28 mouse cellular contexts compared by ENCODE assay signal in genomic region chrX:155592467-155592866, GRCm38 (mm10). TPM values are rescaled to one million over a fixed set of nuclear protein-coding genes. Genes with fewer than 3 reads are reported as not detected.
A peak's percentile ranks its signal among the peaks of the same experiment; 100 is the strongest.
DNase-seq lines count a peak whose midpoint lies in the region; ATAC-seq and TF ChIP-seq lines count a peak whose summit lies in the region.
"Had no signal": no experiment of that assay in that cellular context is flagged by ENCODE, and none has a peak within 500 bp of the region (broad histone marks: within the 10 kb centered on the region; RNA-seq: fewer than 3 reads in every experiment).

No protein-coding gene starts in this region.

- WGBS in forebrain, postnatal 0 days: 65% methylated on average over 2 of the region's 2 CpGs

- no peak for ATAC-seq in CD4-positive, CD25-positive, alpha-beta regulatory T cell, adult 4 months
- ATAC-seq in forebrain, postnatal 0 days: no peak
- ATAC-seq: activated CD4-positive, CD25-positive, alpha-beta regulatory T cell, adult 4 months; forebrain, embryonic 14.5 days; intestine, embryonic 15.5 days had no signal

- TF ChIP-seq CTCF in forebrain, postnatal 0 days (IDR thresholded peaks at IDR 0.05; ENCODE audit: low read depth): no peak

- no peak overlapping the region for H3K4me2 ChIP-seq in forebrain, postnatal 0 days (ENCODE audit: low read depth)
- H3K4me2 ChIP-seq: heart, embryonic 12.5 days; hindbrain, embryonic 14.5 days; intestine, embryonic 15.5 days had no signal

- H3K36me3 ChIP-seq in forebrain, postnatal 0 days (ENCODE audit: insufficient read depth): no peaks in the 10 kb centered on the region
- H3K36me3 ChIP-seq: forebrain, embryonic 10.5 days; heart, embryonic 12.5 days; hindbrain, embryonic 10.5 days; intestine, embryonic 15.5 days had no signal

- H3K9ac ChIP-seq in forebrain, postnatal 0 days: no peak overlapping the region
- H3K9ac ChIP-seq: heart, embryonic 12.5 days; hindbrain, embryonic 14.5 days; intestine, embryonic 15.5 days had no signal

- H3K27ac ChIP-seq in forebrain, postnatal 0 days (ENCODE audit: low read depth, low read length): no peak overlapping the region
- H3K27ac ChIP-seq: forebrain, embryonic 10.5 days; hindbrain, embryonic 10.5 days; hindbrain, embryonic 14.5 days; intestine, embryonic 15.5 days had no signal

- peak; percentile 38 for DNase-seq in layer of hippocampus, adult 9-11 months
- DNase-seq in layer of hippocampus, postnatal 25 days (ENCODE audit: extremely low spot score in 1 of 2, low spot score in 1 of 2): no peak
- peak; percentile 68 for DNase-seq in Muller cell, postnatal 12 days (ENCODE audit: inconsistent ontology term)
- peak; percentile 77 for DNase-seq in brain, adult 2 months (ENCODE audit: low read depth, low spot score)
- DNase-seq in forebrain, postnatal 0 days: no peak
- DNase-seq in thymus, postnatal 4 days: no peak
- DNase-seq: adrenal gland, postnatal 14 days; cerebellum, adult 18-20 months; cerebellum, adult 9-11 months; cerebellum, postnatal 36 days; gastrocnemius, postnatal 14 days had no signal

- no peaks in the 10 kb centered on the region for H3K27me3 ChIP-seq in forebrain, postnatal 0 days (ENCODE audit: insufficient read depth, low read length)
- H3K27me3 ChIP-seq: CH12.LX; heart, embryonic 12.5 days; intestine, embryonic 15.5 days had no signal

- no peaks in the 10 kb centered on the region for H3K4me1 ChIP-seq in forebrain, postnatal 0 days (ENCODE audit: insufficient read depth)
- H3K4me1 ChIP-seq: forebrain, embryonic 10.5 days; heart, embryonic 12.5 days; hindbrain, embryonic 10.5 days; intestine, embryonic 15.5 days had no signal

- H3K9me3 ChIP-seq in forebrain, postnatal 0 days (ENCODE audit: low read length): no peaks in the 10 kb centered on the region
- H3K9me3 ChIP-seq: forebrain, embryonic 10.5 days; heart, embryonic 12.5 days; hindbrain, embryonic 10.5 days; intestine, embryonic 15.5 days had no signal

- H3K4me3 ChIP-seq in forebrain, postnatal 0 days (ENCODE audit: low read depth, low read length): no peak overlapping the region
- H3K4me3 ChIP-seq: forebrain, embryonic 10.5 days; heart, embryonic 12.5 days; hindbrain, embryonic 10.5 days; intestine, embryonic 15.5 days had no signal

RNA-seq across cellular contexts. Expression of gene Ptchd1, which starts 31.1 kb away (rescaled TPM):
- 1 to 10 TPM; 7.1 to 7.9 TPM for total RNA-seq in layer of hippocampus, postnatal 25 days (2021)
- polyA plus RNA-seq in CD4-positive, CD25-positive, alpha-beta regulatory T cell, adult 4 months (2017; shearing (Covaris generic)): not detected
- total RNA-seq in forebrain, postnatal 0 days (2014; rRNA removed): 11.5 and 15.1 TPM in 2 replicates
- polyA plus RNA-seq in forebrain, postnatal 0 days (2015; fragmentation: Nextera tagmentation; extraction: Ambion mirVana): 4.9 and 8.4 TPM in 2 replicates
- total RNA-seq: CH12.LX had no signal
- polyA plus RNA-seq: activated CD4-positive, CD25-positive, alpha-beta regulatory T cell, adult 4 months had no signal

RNA-seq across cellular contexts. Expression of gene Gm15155, which starts 32.1 kb away (rescaled TPM):
- total RNA-seq in layer of hippocampus, postnatal 25 days (2021): not detected
- not detected for polyA plus RNA-seq in CD4-positive, CD25-positive, alpha-beta regulatory T cell, adult 4 months (2017; shearing (Covaris generic))
- 5.8 TPM in 1 of 2 replicates, not detected in the other for total RNA-seq in forebrain, postnatal 0 days (2014; rRNA removed)
- 0.14 TPM in 1 of 2 replicates, not detected in the other for polyA plus RNA-seq in forebrain, postnatal 0 days (2015; fragmentation: Nextera tagmentation; extraction: Ambion mirVana)
- total RNA-seq: adrenal gland, adult 18-20 months; adrenal gland, postnatal 14 days; CH12.LX; gastrocnemius, adult 18-20 months; gastrocnemius, postnatal 14 days; heart, adult 8-10 months; heart, postnatal 25 days had no signal
- polyA plus RNA-seq: activated CD4-positive, CD25-positive, alpha-beta regulatory T cell, adult 4 months; C2C12; embryonic facial prominence, embryonic 14.5 days; forebrain, embryonic 10.5 days; forebrain, embryonic 14.5 days; gonadal fat pad, adult 2 months; heart, embryonic 12.5 days; heart, embryonic 16.5 days; hindbrain, embryonic 10.5 days; hindbrain, embryonic 14.5 days; intestine, embryonic 15.5 days had no signal

Comparison
In these comparisons a context has a peak if more than half of its experiments do, and no peak if none do; other contexts are left out.
1. DNase-seq: peak in layer of hippocampus, adult 9-11 months (single experiment), Muller cell, postnatal 12 days (single experiment) and brain, adult 2 months (single experiment); none in layer of hippocampus, postnatal 25 days (0 of 2), forebrain, postnatal 0 days (single experiment) and thymus, postnatal 4 days (single experiment).